Mouse (Mus musculus): ENCODE measurements around the gene Olfr1099. TPM values are rescaled to one million over a fixed set of nuclear protein-coding genes. Genes with fewer than 3 reads are reported as not detected.

Olfr1099 gene
- not detected in 2 replicates for polyA plus RNA-seq (2015; fragmentation: Nextera tagmentation; extraction: Ambion mirVana)

GRCm38 (mm10) chr2:86960593-86960992 is at the start of gene Olfr1099:
Gene Olfr1099, minus strand, starts transcription at chr2:86960693.
- H3K27ac ChIP-seq (replicated peaks), result no peak within 1 kb of the TSS
- ATAC-seq (replicated peaks), result no peak
- H3K9me3 ChIP-seq, result no peaks in the 10 kb centered on the region
- 71% methylated on average over 1 of the region's 1 CpGs for WGBS
- no peak within 1 kb of the TSS for H3K4me3 ChIP-seq
- no peak within 1 kb of the TSS for H3K9ac ChIP-seq (replicated peaks)
- H3K4me2 ChIP-seq (replicated peaks), result no peak within 1 kb of the TSS
- H3K4me1 ChIP-seq, result no peaks in the 10 kb centered on the region
- H3K27me3 ChIP-seq, result no peaks in the 10 kb centered on the region
- H3K36me3 ChIP-seq, result no peaks in the 10 kb centered on the region

- Histone ChIP-seq H3K9me3 (no peaks in the 10 kb centered on the region), H3K4me2 (replicated peaks) (no peak within 1 kb of the TSS), H3K27me3 (no peaks in the 10 kb centered on the region), H3K9ac (replicated peaks) (no peak within 1 kb of the TSS), H3K4me3 (no peak within 1 kb of the TSS), H3K27ac (replicated peaks) (no peak within 1 kb of the TSS), H3K36me3 (no peaks in the 10 kb centered on the region), H3K4me1 (no peaks in the 10 kb centered on the region)
- ATAC-seq (replicated peaks), result no peak
Measured at GRCm38 (mm10) chr2:86998098-86998497, 37.6 kb upstream of the Olfr1099 start, which contains the start of gene Olfr1102. Gene Olfr1102, plus strand, starts transcription at chr2:86998398.

- Histone ChIP-seq H3K27me3 (no peaks in the 10 kb centered on the region), H3K4me1 (no peaks in the 10 kb centered on the region), H3K4me3 (no peak within 1 kb of the TSS), H3K4me2 (replicated peaks) (no peak within 1 kb of the TSS), H3K9ac (replicated peaks) (no peak within 1 kb of the TSS), H3K9me3 (no peaks in the 10 kb centered on the region), H3K36me3 (no peaks in the 10 kb centered on the region), H3K27ac (replicated peaks) (no peak within 1 kb of the TSS)
- 79% methylated on average over 3 of the region's 3 CpGs for WGBS
- ATAC-seq (replicated peaks), result no peak
Measured at GRCm38 (mm10) chr2:86991121-86991520, 30.6 kb upstream of the Olfr1099 start, which contains the start of gene Olfr1101. Gene Olfr1101, minus strand, starts transcription at chr2:86991221.

- H3K36me3 ChIP-seq, result no peaks in the 10 kb centered on the region
- H3K4me3 ChIP-seq, result no peak within 1 kb of the TSS
- no peaks in the 10 kb centered on the region for H3K4me1 ChIP-seq
- ATAC-seq (replicated peaks), result no peak
- H3K4me2 ChIP-seq (replicated peaks), result no peak within 1 kb of the TSS
- 80% methylated on average over 3 of the region's 3 CpGs for WGBS
- no peak within 1 kb of the TSS for H3K27ac ChIP-seq (replicated peaks)
- no peak within 1 kb of the TSS for H3K9ac ChIP-seq (replicated peaks)
- no peaks in the 10 kb centered on the region for H3K9me3 ChIP-seq
- no peaks in the 10 kb centered on the region for H3K27me3 ChIP-seq
Measured at GRCm38 (mm10) chr2:86979854-86980253, 19.4 kb upstream of the Olfr1099 start, which contains the start of gene Olfr1100. Gene Olfr1100, minus strand, starts transcription at chr2:86979954.

DNA sequence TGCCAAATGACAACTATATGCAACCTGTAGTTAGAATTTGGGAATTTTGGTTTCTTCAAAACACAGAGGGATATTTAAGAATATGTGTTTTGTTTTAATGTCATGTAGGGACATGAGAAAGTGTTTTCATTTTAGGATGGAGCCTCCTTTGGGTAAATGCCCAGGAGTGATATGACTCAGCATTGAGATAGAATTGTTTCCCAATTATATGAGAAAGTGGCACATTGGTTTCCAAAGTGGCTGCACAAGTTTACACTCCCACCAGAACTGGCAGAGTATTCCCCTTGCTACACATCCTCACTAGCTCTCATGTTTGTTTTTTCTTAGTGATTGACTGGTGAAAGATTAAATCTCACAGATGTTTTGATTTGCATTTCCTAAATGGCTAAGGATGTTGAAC is 33.9 kb downstream of the Olfr1099 start:
- ATAC-seq (replicated peaks), result no peak
- Histone ChIP-seq H3K36me3 (no peaks in the 10 kb centered on the region), H3K9me3 (no peaks in the 10 kb centered on the region), H3K4me1 (no peaks in the 10 kb centered on the region), H3K4me2 (replicated peaks) (no peak overlapping the region), H3K4me3 (no peak overlapping the region), H3K9ac (replicated peaks) (no peak overlapping the region), H3K27me3 (no peaks in the 10 kb centered on the region), H3K27ac (replicated peaks) (no peak overlapping the region)

DNA sequence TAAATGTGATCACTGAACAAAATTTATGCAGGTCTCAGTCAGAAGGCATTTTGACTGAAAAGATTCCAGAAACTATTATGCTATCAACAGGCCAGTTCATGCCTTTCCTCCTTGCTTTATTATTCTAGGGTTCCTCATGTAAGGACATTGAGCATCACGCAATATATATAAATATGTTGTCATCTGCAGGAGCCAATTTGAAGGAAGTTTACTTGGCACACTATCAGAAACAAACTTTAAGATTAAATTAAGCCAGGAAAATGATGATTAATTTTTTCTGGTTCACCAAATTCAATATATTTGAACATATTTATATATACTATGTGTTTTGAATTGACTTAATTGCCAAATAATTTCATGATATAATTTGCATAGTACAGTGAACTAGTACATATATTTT is 36.0 kb downstream of the Olfr1099 start, which contains the start of gene Olfr1098:
Olfr1098 (minus strand) TSS at position 101 of the 400 bp plus-strand sequence.
- H3K27me3 ChIP-seq, result no peaks in the 10 kb centered on the region
- H3K4me3 ChIP-seq, result no peak within 1 kb of the TSS
- no peak for ATAC-seq (replicated peaks)
- H3K36me3 ChIP-seq, result no peaks in the 10 kb centered on the region
- 91% methylated on average over 1 of the region's 1 CpGs for WGBS
- no peak within 1 kb of the TSS for H3K9ac ChIP-seq (replicated peaks)
- H3K4me1 ChIP-seq, result no peaks in the 10 kb centered on the region
- H3K4me2 ChIP-seq (replicated peaks), result no peak within 1 kb of the TSS
- no peaks in the 10 kb centered on the region for H3K9me3 ChIP-seq
- no peak within 1 kb of the TSS for H3K27ac ChIP-seq (replicated peaks)

- no peak overlapping the region for H3K27ac ChIP-seq (replicated peaks)
- no peaks in the 10 kb centered on the region for H3K36me3 ChIP-seq
- no peak overlapping the region for H3K9ac ChIP-seq (replicated peaks)
- WGBS, result 95% methylated on average over 2 of the region's 2 CpGs
- ATAC-seq (replicated peaks), result no peak
- H3K4me2 ChIP-seq (replicated peaks), result no peak overlapping the region
- no peaks in the 10 kb centered on the region for H3K4me1 ChIP-seq
- H3K27me3 ChIP-seq, result no peaks in the 10 kb centered on the region
- no peaks in the 10 kb centered on the region for H3K9me3 ChIP-seq
- no peak overlapping the region for H3K4me3 ChIP-seq
Measured at GRCm38 (mm10) chr2:86905647-86906046, 54.8 kb downstream of the Olfr1099 start.

Other genes with a start within 250 kb of the Olfr1099 start
- gene Olfr1089, start 227.0 kb downstream of the Olfr1099 start, polyA plus RNA-seq (2015; fragmentation: Nextera tagmentation; extraction: Ambion mirVana), result not detected in 2 replicates
- gene Olfr1090, start 201.7 kb downstream of the Olfr1099 start, polyA plus RNA-seq (2015; fragmentation: Nextera tagmentation; extraction: Ambion mirVana), result not detected in 2 replicates
- gene Olfr1093, start 178.2 kb downstream of the Olfr1099 start, polyA plus RNA-seq (2015; fragmentation: Nextera tagmentation; extraction: Ambion mirVana), result not detected in 2 replicates
- gene Olfr141, start 150.7 kb downstream of the Olfr1099 start, polyA plus RNA-seq (2015; fragmentation: Nextera tagmentation; extraction: Ambion mirVana), result not detected in 2 replicates
- not detected in 2 replicates for gene Olfr1094, start 136.0 kb downstream of the Olfr1099 start, polyA plus RNA-seq (2015; fragmentation: Nextera tagmentation; extraction: Ambion mirVana)
- not detected in 2 replicates for gene Olfr1095, start 109.0 kb downstream of the Olfr1099 start, polyA plus RNA-seq (2015; fragmentation: Nextera tagmentation; extraction: Ambion mirVana)
- gene Gm13723, start 85.9 kb downstream of the Olfr1099 start, polyA plus RNA-seq (2015; fragmentation: Nextera tagmentation; extraction: Ambion mirVana), result not detected in 2 replicates
- not detected in 2 replicates for gene Olfr1097, start 68.5 kb downstream of the Olfr1099 start, polyA plus RNA-seq (2015; fragmentation: Nextera tagmentation; extraction: Ambion mirVana)
- not detected in 2 replicates for gene Olfr1098, start 36.1 kb downstream of the Olfr1099 start, polyA plus RNA-seq (2015; fragmentation: Nextera tagmentation; extraction: Ambion mirVana)
- not detected in 2 replicates for gene Olfr1100, start 19.3 kb upstream of the Olfr1099 start, polyA plus RNA-seq (2015; fragmentation: Nextera tagmentation; extraction: Ambion mirVana)
- not detected in 2 replicates for gene Olfr1101, start 30.5 kb upstream of the Olfr1099 start, polyA plus RNA-seq (2015; fragmentation: Nextera tagmentation; extraction: Ambion mirVana)
- not detected in 2 replicates for gene Olfr1102, start 37.7 kb upstream of the Olfr1099 start, polyA plus RNA-seq (2015; fragmentation: Nextera tagmentation; extraction: Ambion mirVana)
- not detected in 2 replicates for gene Olfr1104, start 66.4 kb upstream of the Olfr1099 start, polyA plus RNA-seq (2015; fragmentation: Nextera tagmentation; extraction: Ambion mirVana)
- not detected in 2 replicates for gene Olfr1105, start 75.8 kb upstream of the Olfr1099 start, polyA plus RNA-seq (2015; fragmentation: Nextera tagmentation; extraction: Ambion mirVana)
- not detected in 2 replicates for gene Olfr1106, start 91.6 kb upstream of the Olfr1099 start, polyA plus RNA-seq (2015; fragmentation: Nextera tagmentation; extraction: Ambion mirVana)
- not detected in 2 replicates for gene Olfr1107, start 115.1 kb upstream of the Olfr1099 start, polyA plus RNA-seq (2015; fragmentation: Nextera tagmentation; extraction: Ambion mirVana)
- gene Olfr1109, start 135.3 kb upstream of the Olfr1099 start, polyA plus RNA-seq (2015; fragmentation: Nextera tagmentation; extraction: Ambion mirVana), result not detected in 2 replicates
- not detected in 2 replicates for gene Olfr259, start 153.9 kb upstream of the Olfr1099 start, polyA plus RNA-seq (2015; fragmentation: Nextera tagmentation; extraction: Ambion mirVana)
- gene Olfr1110, start 179.6 kb upstream of the Olfr1099 start, polyA plus RNA-seq (2015; fragmentation: Nextera tagmentation; extraction: Ambion mirVana), result not detected in 2 replicates
- not detected in 2 replicates for gene Olfr1111, start 191.9 kb upstream of the Olfr1099 start, polyA plus RNA-seq (2015; fragmentation: Nextera tagmentation; extraction: Ambion mirVana)
- gene Olfr1112, start 227.1 kb upstream of the Olfr1099 start, polyA plus RNA-seq (2015; fragmentation: Nextera tagmentation; extraction: Ambion mirVana), result not detected in 2 replicates
- gene Olfr1113, start 248.3 kb upstream of the Olfr1099 start, polyA plus RNA-seq (2015; fragmentation: Nextera tagmentation; extraction: Ambion mirVana), result not detected in 2 replicates